Mouse (Mus musculus) frontal cortex, adult (tissue): ENCODE measurements around the gene Cdk11b.
"Not testable (repeated sequence)": the region's sequence is repeated elsewhere in the genome, so short reads cannot be mapped to it uniquely, and the experiment has no call there.

Experiments used
- ATAC-seq: cut with Nextera tagmentation; 2 replicates; pipeline ENCODE4 v1.9.2; 2017; ENCODE audit warnings: mild to moderate bottlenecking, moderate library complexity, mixed read lengths; ENCODE audit not compliant: low TSS enrichment

Gene Cdk11b

GRCm38 (mm10) chr4:155605132-155605531, 19.5 kb upstream of the Cdk11b start:
- ATAC-seq = no peak

GRCm38 (mm10) chr4:155606825-155607224, 17.8 kb upstream of the Cdk11b start:
- ATAC-seq = no peak

- no peak for ATAC-seq
These were observed 12.8 kb upstream of the Cdk11b start for GRCm38 (mm10) chr4:155611860-155612259.

- ATAC-seq = no peak
These were observed 11.4 kb upstream of the Cdk11b start for GRCm38 (mm10) chr4:155613264-155613663.

GRCm38 (mm10) chr4:155618321-155618720, 6.3 kb upstream of the Cdk11b start:
- ATAC-seq = no peak

GRCm38 (mm10) chr4:155630267-155630666, 5.6 kb downstream of the Cdk11b start:
- no peak for ATAC-seq

- no peak for ATAC-seq
These were observed 11.3 kb downstream of the Cdk11b start for GRCm38 (mm10) chr4:155635766-155636499.

- ATAC-seq = no peak
These were observed 18.9 kb downstream of the Cdk11b start for GRCm38 (mm10) chr4:155643531-155643930.

GRCm38 (mm10) chr4:155645308-155645707, 20.7 kb downstream of the Cdk11b start, which contains the start of gene Gm10563:
Gm10563 (minus strand) TSS chr4:155645408.
- ATAC-seq = not testable (repeated sequence)

- ATAC-seq = no peak
These were observed 21.1 kb downstream of the Cdk11b start for GRCm38 (mm10) chr4:155645721-155646120.

- no peak for ATAC-seq
These were observed 24.7 kb downstream of the Cdk11b start for GRCm38 (mm10) chr4:155649355-155649754.

- ATAC-seq = no peak
These were observed 27.1 kb downstream of the Cdk11b start for GRCm38 (mm10) chr4:155651553-155652269.

- ATAC-seq = no peak
These were observed 27.8 kb downstream of the Cdk11b start for GRCm38 (mm10) chr4:155652283-155653085.

- no peak; the same call in 1 of the 2 replicates for ATAC-seq
These were observed 28.4 kb downstream of the Cdk11b start, which contains the start of gene Mmp23 for GRCm38 (mm10) chr4:155653086-155653450. Mmp23 (minus strand) TSS chr4:155653384.

- peak; percentile 35; the same call in 1 of the 2 replicates for ATAC-seq
These were observed 29.0 kb downstream of the Cdk11b start for GRCm38 (mm10) chr4:155653451-155654182.

GRCm38 (mm10) chr4:155654183-155654455, 29.5 kb downstream of the Cdk11b start:
- no peak for ATAC-seq

GRCm38 (mm10) chr4:155654456-155655298, 30.0 kb downstream of the Cdk11b start:
- ATAC-seq = no peak

- ATAC-seq = no peak
These were observed 31.6 kb downstream of the Cdk11b start for GRCm38 (mm10) chr4:155656214-155656751.

- no peak for ATAC-seq
These were observed 34.3 kb downstream of the Cdk11b start for GRCm38 (mm10) chr4:155658961-155659360.

- ATAC-seq = no peak
These were observed 36.0 kb downstream of the Cdk11b start for GRCm38 (mm10) chr4:155660641-155661040.

- no peak for ATAC-seq
These were observed 42.2 kb downstream of the Cdk11b start for GRCm38 (mm10) chr4:155666903-155667302.
